Mouse (Mus musculus) ES-E14 (cell line): Measurements from ENCODE around the gene Fcgr2b.

Experiments used
- CHD2 ChIP-seq: IDR thresholded peaks from 2 replicates; pipeline ENCODE4 v1.6.1; 2014; ENCODE audit warnings: mild to moderate bottlenecking, low read depth, low read length, inconsistent platforms
- HCFC1 ChIP-seq: IDR thresholded peaks from 2 replicates; pipeline ENCODE4 v1.6.1; 2012; ENCODE audit warnings: low read length, inconsistent platforms, borderline replicate concordance; ENCODE audit not compliant: insufficient read depth
- MAFK ChIP-seq: IDR thresholded peaks from 2 replicates; pipeline ENCODE4 v1.6.1; 2014; ENCODE audit warnings: mild to moderate bottlenecking, low read depth, low read length, inconsistent platforms; ENCODE audit not compliant: insufficient read depth
- ZC3H11A ChIP-seq: IDR thresholded peaks from 2 replicates; pipeline ENCODE4 v1.6.1; 2012; ENCODE audit warnings: low read depth, mild to moderate bottlenecking, inconsistent platforms, low read length, borderline replicate concordance
- ZNF384 ChIP-seq: IDR thresholded peaks from 2 replicates; pipeline ENCODE4 v1.6.1; 2012; ENCODE audit warnings: low read depth, low read length, inconsistent platforms

DNA sequence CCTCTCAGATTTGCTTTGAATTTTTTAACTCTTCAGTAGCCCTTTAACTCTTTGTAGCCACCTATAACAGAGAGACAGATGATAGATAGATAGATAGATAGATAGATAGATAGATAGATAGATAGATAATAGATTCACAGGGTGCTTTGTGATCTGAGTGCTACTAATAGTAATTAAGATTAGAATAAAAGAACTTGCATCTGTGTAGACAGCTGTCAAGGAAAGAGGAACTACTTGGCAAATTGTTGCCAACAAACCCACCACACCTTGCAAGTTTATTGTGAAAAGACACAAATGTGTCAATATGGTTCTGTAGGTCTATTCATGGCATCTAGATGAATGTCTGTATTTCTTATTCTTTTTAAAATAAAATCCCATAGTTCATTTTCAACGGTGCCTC is 42.4 kb downstream of the Fcgr2b start:
- TF ChIP-seq HCFC1 (no peak), MAFK (no peak), ZC3H11A (no peak), ZNF384 (no peak), CHD2 (no peak)
